ENCODE assay signal across 6 mouse cellular contexts in genomic region chr12:115507285-115507684, GRCm38 (mm10).
DNase-seq lines count a peak whose midpoint lies in the region; ATAC-seq and TF ChIP-seq lines count a peak whose summit lies in the region.
"Not testable (repeated sequence)": the region's sequence is repeated elsewhere in the genome, so short reads cannot be mapped to it uniquely, and the experiment has no call there.

No protein-coding gene starts in this region.

- H3K27ac ChIP-seq in bone marrow, adult 2 months (ENCODE audit: control insufficient read depth, insufficient read depth, low read depth, low read length, poor library complexity) = peak overlapping the region; percentile 46; the same call in 1 of the 2 replicates

- TF ChIP-seq CTCF in bone marrow, adult 2 months (IDR thresholded peaks at IDR 0.05; ENCODE audit: control insufficient read depth, insufficient read depth, low read length) = not testable (repeated sequence)

- TF ChIP-seq POLR2A in bone marrow, adult 2 months (IDR thresholded peaks at IDR 0.05; ENCODE audit: borderline replicate concordance, control insufficient read depth, low read depth, low read length) = not testable (repeated sequence)

- H3K4me1 ChIP-seq in bone marrow, adult 2 months (ENCODE audit: control insufficient read depth, insufficient read depth, low read length) = not testable (repeated sequence)

- WGBS in bone marrow, adult 2 months = 17% methylated on average over 3 of the region's 3 CpGs

- DNase-seq in 416B (ENCODE audit: low read depth) = peak; percentile 80

- 0 out of 2 replicates have a peak, but pooled peaks have one; percentile 47 for ATAC-seq in common myeloid progenitor, adult 5-6 weeks (replicated peaks; ENCODE audit: low read depth, poor library complexity, severe bottlenecking)
- ATAC-seq in granulocyte monocyte progenitor cell, adult 5-6 weeks (replicated peaks; ENCODE audit: poor library complexity, severe bottlenecking) = peak; percentile 73; the same call in 1 of the 2 replicates
- ATAC-seq in megakaryocyte, adult 5-6 weeks (ENCODE audit: poor library complexity, severe bottlenecking) = peak; percentile 45; the same call in 1 of the 2 replicates
- ATAC-seq in megakaryocyte progenitor cell, adult 5-6 weeks (replicated peaks; ENCODE audit: poor library complexity) = peak; percentile 46; the same call in 1 of the 2 replicates

- H3K4me3 ChIP-seq in bone marrow, adult 2 months (replicated peaks; ENCODE audit: control insufficient read depth, low read depth, low read length) = not testable (repeated sequence)
